Mouse (Mus musculus) midbrain, embryonic 16.5 days (tissue): Measurements from ENCODE around the gene Calcrl. TPM values are rescaled to one million over a fixed set of nuclear protein-coding genes. Genes with fewer than 3 reads are reported as not detected.

Experiments
- ATAC-seq: fragments of 200-750 bp; cut with Nextera tagmentation; 2 replicates; pipeline ENCODE4 v1.8.0; 2017; ENCODE audit warnings: moderate TSS enrichment
- H3K27ac ChIP-seq: fragments of 300-500 bp; sonication (generic); 2 replicates; pipeline ENCODE4 v1.5.1; 2014; ENCODE audit warnings: mild to moderate bottlenecking, low read length, mixed read lengths
- H3K27me3 ChIP-seq: fragments of 300-500 bp; sonication (generic); 2 replicates; pipeline ENCODE4 v1.6.1; 2014; ENCODE audit warnings: low read depth, low read length, mixed read lengths; ENCODE audit not compliant: control insufficient read depth, insufficient read depth
- H3K36me3 ChIP-seq: fragments of 300-500 bp; sonication (generic); 2 replicates; pipeline ENCODE4 v1.6.1; 2014; ENCODE audit warnings: mild to moderate bottlenecking, low read length, moderate library complexity, mixed read lengths; ENCODE audit not compliant: control insufficient read depth, insufficient read depth
- H3K4me1 ChIP-seq: fragments of 300-500 bp; sonication (generic); 2 replicates; pipeline ENCODE4 v1.6.1; 2014; ENCODE audit warnings: mild to moderate bottlenecking, low read length, mixed read lengths; ENCODE audit not compliant: control insufficient read depth, insufficient read depth
- H3K4me2 ChIP-seq: fragments of 300-500 bp; sonication (generic); 2 replicates; pipeline ENCODE4 v1.6.1; 2014; ENCODE audit warnings: mild to moderate bottlenecking, low read length, mixed read lengths
- H3K4me3 ChIP-seq: fragments of 300-500 bp; sonication (generic); 2 replicates; pipeline ENCODE4 v1.5.1; 2014; ENCODE audit warnings: low read depth, mild to moderate bottlenecking, low read length, moderate library complexity, mixed read lengths
- H3K9ac ChIP-seq: fragments of 300-500 bp; sonication (generic); 2 replicates; pipeline ENCODE4 v1.6.1; 2014; ENCODE audit warnings: low read depth, low read length, mixed read lengths
- H3K9me3 ChIP-seq: fragments of 300-500 bp; sonication (generic); replicated peaks from 2 replicates; pipeline ENCODE4 v1.6.1; 2014; ENCODE audit warnings: mild to moderate bottlenecking, low read length, mixed read lengths; ENCODE audit not compliant: control insufficient read depth, poor library complexity, severe bottlenecking
- WGBS: fragments of 180-500 bp; shearing (Covaris S2); extraction: QIAGEN DNeasy Blood & Tissue Kit; methylation state at CpG from one replicate; pipeline ENCODE4 v1.1.7; 2014; 5-methylcytosine and 5-hydroxymethylcytosine counted together
- polyA plus RNA-seq: library from polyadenylated mRNA; unstranded; fragments of >200 nt; fragmentation: Nextera tagmentation; extraction: Ambion mirVana; gene quantifications from 2 replicates; pipeline ENCODE4 v1.2.1, GENCODE M21; 2015

Gene Calcrl
- polyA plus RNA-seq, 1 experiment from 2014 or later: 8.7 TPM

DNA sequence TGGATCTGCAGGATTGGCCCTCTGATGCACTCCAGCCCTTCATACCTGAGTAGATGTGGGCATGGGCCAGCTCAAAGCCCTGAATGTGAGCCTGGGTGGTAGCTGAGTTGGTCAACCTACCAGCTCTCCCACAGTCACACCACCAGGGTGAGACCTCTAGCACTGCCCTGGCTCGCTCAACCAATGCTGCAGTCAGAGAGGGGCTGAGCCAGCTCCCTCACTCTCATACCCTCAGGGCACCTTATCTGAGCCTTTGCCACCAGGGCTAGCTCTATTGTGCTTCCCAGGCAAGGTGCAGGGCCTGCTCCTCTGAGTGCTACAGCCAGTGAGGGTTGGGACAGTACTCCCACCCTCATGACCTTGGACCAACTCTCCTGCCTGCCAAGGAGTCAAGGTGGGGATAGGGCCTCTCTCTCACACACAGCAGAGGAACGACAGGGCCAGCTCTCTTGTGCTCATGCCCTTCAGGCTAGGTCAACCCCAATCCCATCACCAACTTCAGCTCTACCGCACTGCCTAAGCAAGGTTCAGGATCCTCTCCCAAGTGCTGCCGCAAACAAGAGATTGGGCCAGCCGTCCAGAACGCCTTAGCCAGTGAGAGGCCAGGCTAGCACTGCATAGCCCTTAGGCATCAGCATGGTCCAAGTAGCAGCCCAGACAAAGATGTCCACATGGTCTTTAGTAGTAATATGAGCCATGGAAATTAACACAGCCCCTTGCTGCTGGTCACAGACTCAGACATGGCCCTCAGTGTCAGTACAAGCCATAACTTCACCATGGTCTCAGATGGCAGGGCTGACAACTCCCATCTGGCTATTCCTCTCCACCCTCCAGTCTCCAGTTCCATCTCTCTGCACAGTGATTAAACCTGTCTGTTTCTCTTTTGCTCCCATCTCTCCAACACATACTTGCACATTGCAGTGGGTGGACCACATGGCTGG lies 62.2 kb downstream of the Calcrl start:
- no peak overlapping the region for H3K4me3 ChIP-seq
- H3K9me3 ChIP-seq: no peaks in the 10 kb centered on the region
- no peaks in the 10 kb centered on the region for H3K27me3 ChIP-seq
- WGBS: 93% methylated on average over 6 of the region's 6 CpGs
- no peak overlapping the region for H3K4me2 ChIP-seq
- 0 out of 2 replicates have a peak, but pooled peaks have one; percentile 14 for ATAC-seq
- H3K4me1 ChIP-seq: no peaks in the 10 kb centered on the region
- H3K36me3 ChIP-seq: no peaks in the 10 kb centered on the region
- H3K27ac ChIP-seq: no peak overlapping the region
- no peak overlapping the region for H3K9ac ChIP-seq

DNA sequence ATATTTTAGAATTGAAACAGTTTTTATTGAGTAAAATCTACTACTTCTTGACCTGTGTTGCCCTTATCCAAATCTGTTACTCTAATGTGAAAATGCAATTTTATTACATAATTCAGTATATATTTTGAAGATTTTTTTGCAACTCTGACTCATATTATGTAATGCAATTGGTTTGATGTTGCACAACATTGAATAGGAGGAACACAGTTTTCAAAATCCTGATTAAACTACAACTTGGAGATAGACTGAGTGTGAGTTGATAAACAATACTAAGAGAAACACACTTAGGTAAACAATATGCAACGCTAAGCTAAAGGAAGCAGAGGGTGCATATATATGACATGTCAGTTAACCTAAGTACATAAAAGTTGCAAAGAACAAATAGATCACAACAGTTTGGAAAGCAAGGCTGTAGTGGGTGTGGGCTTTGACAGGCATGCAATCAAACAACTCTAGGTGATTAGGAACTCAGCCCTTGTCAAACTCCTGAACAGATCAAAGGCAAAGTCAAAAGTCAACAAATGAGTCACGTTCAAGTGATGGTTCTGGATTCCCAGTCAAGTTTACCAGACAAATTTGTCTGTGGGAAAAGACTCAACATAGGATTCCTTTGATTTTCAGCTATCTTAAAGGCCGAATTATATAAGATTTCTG lies 66.4 kb downstream of the Calcrl start:
- Histone ChIP-seq H3K4me2 (no peak overlapping the region), H3K36me3 (no peaks in the 10 kb centered on the region), H3K4me3 (no peak overlapping the region), H3K27ac (no peak overlapping the region), H3K9me3 (no peaks in the 10 kb centered on the region), H3K4me1 (no peaks in the 10 kb centered on the region), H3K27me3 (no peaks in the 10 kb centered on the region), H3K9ac (no peak overlapping the region)
- WGBS: 64% methylated on average over 3 of the region's 3 CpGs
- no peak for ATAC-seq

GRCm38 (mm10) chr2:84355281-84355680 lies 69.9 kb downstream of the Calcrl start:
- WGBS: 84% methylated on average over 4 of the region's 4 CpGs
- H3K36me3 ChIP-seq: no peaks in the 10 kb centered on the region
- no peaks in the 10 kb centered on the region for H3K9me3 ChIP-seq
- no peak overlapping the region for H3K4me3 ChIP-seq
- H3K4me2 ChIP-seq: no peak overlapping the region
- no peaks in the 10 kb centered on the region for H3K27me3 ChIP-seq
- H3K9ac ChIP-seq: no peak overlapping the region
- H3K4me1 ChIP-seq: no peaks in the 10 kb centered on the region
- no peak for ATAC-seq
- H3K27ac ChIP-seq: no peak overlapping the region

DNA sequence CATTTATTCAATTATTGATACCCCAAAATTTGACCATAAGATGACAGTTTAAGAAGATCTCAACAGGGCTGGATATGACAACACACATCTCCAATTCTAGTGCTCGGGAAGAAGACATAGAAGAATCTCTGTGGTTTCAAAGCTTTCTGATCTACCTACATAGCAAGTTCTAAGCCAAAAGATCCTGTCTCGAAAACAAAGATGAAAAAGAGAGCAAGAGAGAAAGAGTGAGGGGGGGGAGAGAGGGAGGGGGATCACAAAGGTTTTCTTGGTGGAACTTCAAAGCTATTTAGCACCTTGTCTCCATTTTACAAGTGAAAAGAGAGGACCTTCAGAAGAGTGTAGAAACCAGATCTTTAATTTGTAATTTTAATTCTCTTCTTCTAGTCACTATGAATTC lies 77.8 kb downstream of the Calcrl start:
- H3K4me1 ChIP-seq: no peaks in the 10 kb centered on the region
- no peak overlapping the region for H3K27ac ChIP-seq
- no peak overlapping the region for H3K4me3 ChIP-seq
- no peak overlapping the region for H3K9ac ChIP-seq
- WGBS: 72% methylated on average over 2 of the region's 2 CpGs
- H3K36me3 ChIP-seq: no peaks in the 10 kb centered on the region
- no peak overlapping the region for H3K4me2 ChIP-seq
- no peaks in the 10 kb centered on the region for H3K27me3 ChIP-seq
- no peaks in the 10 kb centered on the region for H3K9me3 ChIP-seq
- no peak for ATAC-seq

GRCm38 (mm10) chr2:84343756-84344155 lies 81.5 kb downstream of the Calcrl start:
- no peak for ATAC-seq
- H3K27ac ChIP-seq: no peak overlapping the region
- 53% methylated on average over 2 of the region's 2 CpGs for WGBS

GRCm38 (mm10) chr2:84337774-84338450 lies 87.3 kb downstream of the Calcrl start:
- H3K4me1 ChIP-seq: no peaks in the 10 kb centered on the region
- H3K4me2 ChIP-seq: no peak overlapping the region
- no peak overlapping the region for H3K27ac ChIP-seq
- no peak overlapping the region for H3K9ac ChIP-seq
- H3K9me3 ChIP-seq: no peaks in the 10 kb centered on the region
- no peak for ATAC-seq
- no peaks in the 10 kb centered on the region for H3K36me3 ChIP-seq
- no peaks in the 10 kb centered on the region for H3K27me3 ChIP-seq
- no peak overlapping the region for H3K4me3 ChIP-seq
- 87% methylated on average over 1 of the region's 1 CpGs for WGBS

More at GRCm38 (mm10) chr2:84343756-84344155, 81.5 kb downstream of the Calcrl start:
- no peak overlapping the region for H3K4me2 ChIP-seq
- no peaks in the 10 kb centered on the region for H3K4me1 ChIP-seq
- H3K4me3 ChIP-seq: no peak overlapping the region
- H3K9me3 ChIP-seq: no peaks in the 10 kb centered on the region
- H3K9ac ChIP-seq: no peak overlapping the region
- H3K27me3 ChIP-seq: no peaks in the 10 kb centered on the region
- H3K36me3 ChIP-seq: no peaks in the 10 kb centered on the region

DNA sequence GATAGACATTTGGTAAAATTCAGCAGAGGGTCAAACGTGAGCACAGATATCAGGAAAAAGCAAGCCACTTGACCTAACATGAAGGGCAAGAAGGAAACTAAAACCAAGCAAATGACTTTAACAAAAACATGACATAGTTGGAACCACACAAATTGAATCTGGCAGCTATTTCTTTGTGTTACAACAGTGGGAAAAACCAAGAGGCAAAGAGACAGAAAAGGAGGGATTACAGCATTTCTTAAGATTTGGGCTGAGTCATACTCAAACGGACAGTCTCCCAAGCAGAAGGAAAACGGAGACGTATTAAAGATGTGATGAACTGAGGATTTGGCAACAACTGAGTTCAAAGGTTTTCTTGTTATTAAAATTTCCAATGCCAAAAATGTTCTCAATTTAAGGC lies 88.9 kb downstream of the Calcrl start:
- H3K36me3 ChIP-seq: no peaks in the 10 kb centered on the region
- H3K27me3 ChIP-seq: no peaks in the 10 kb centered on the region
- no peaks in the 10 kb centered on the region for H3K9me3 ChIP-seq
- 67% methylated on average over 4 of the region's 4 CpGs for WGBS
- no peak for ATAC-seq
- H3K4me1 ChIP-seq: no peaks in the 10 kb centered on the region
- H3K4me2 ChIP-seq: no peak overlapping the region
- no peak overlapping the region for H3K27ac ChIP-seq
- H3K4me3 ChIP-seq: no peak overlapping the region
- no peak overlapping the region for H3K9ac ChIP-seq

DNA sequence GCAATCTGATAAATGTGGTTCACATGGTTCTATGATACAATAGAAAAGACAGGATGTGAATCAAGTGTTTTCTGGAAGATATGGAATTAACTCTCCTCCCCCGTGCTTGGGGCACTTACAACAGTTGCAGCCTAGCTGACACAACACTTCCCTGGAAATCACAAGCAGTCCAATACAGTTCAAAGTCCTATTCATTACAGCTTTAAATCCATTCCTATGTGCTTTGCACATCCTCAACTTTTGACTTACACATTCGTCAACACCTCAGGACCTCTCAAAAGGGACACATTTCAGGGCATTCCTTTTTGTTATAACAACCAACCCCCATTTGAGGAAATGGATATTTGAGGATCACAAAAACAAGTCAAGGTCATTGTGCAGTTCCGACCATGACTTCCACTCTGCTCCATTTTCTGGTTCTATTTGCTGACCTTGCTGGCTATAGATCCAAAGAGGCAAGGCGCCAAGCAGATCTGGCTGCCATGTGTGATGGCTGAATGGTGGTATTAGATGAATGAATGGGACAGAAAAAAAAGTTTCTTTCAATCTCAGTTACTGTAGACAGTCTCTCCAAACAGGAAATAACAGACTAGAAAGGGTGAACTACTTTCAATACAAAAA lies 108.9 kb downstream of the Calcrl start:
- ATAC-seq: no peak
- H3K4me1 ChIP-seq: no peaks in the 10 kb centered on the region
- no peaks in the 10 kb centered on the region for H3K27me3 ChIP-seq
- H3K4me3 ChIP-seq: no peak overlapping the region
- no peak overlapping the region for H3K9ac ChIP-seq
- WGBS: 84% methylated on average over 4 of the region's 4 CpGs
- no peaks in the 10 kb centered on the region for H3K9me3 ChIP-seq
- no peaks in the 10 kb centered on the region for H3K36me3 ChIP-seq
- H3K4me2 ChIP-seq: no peak overlapping the region
- no peak overlapping the region for H3K27ac ChIP-seq
